Mouse (Mus musculus): ENCODE data around the gene Papln. TPM values are rescaled to one million over a fixed set of nuclear protein-coding genes. Genes with fewer than 3 reads are reported as not detected.

The Papln gene
- polyA plus RNA-seq, 1 experiment from 2014 or later = 0.44 TPM

GRCm38 (mm10) chr12:83736236-83736635 is 27.2 kb upstream of the Papln start:
- Histone ChIP-seq H3K27me3 (ENCODE audit: control insufficient read depth, insufficient read depth, low read length) (no peaks in the 10 kb centered on the region), H3K27ac (no peak overlapping the region), H3K4me2 (replicated peaks) (no peak overlapping the region), H3K9ac (no peak overlapping the region), H3K9me3 (ENCODE audit: control insufficient read depth, low read length) (no peaks in the 10 kb centered on the region), H3K4me3 (replicated peaks; ENCODE audit: low read length) (no peak overlapping the region), H3K36me3 (replicated peaks; ENCODE audit: control insufficient read depth, insufficient read depth) (peaks cover 63% of the 10 kb centered on the region), H3K4me1 (replicated peaks; ENCODE audit: control insufficient read depth, insufficient read depth, low read length) (no peaks in the 10 kb centered on the region)
- ATAC-seq (ENCODE audit: low FRiP score) (no peak), DNase-seq (ENCODE audit: low spot score) (no peak)
- 86% methylated on average over 8 of the region's 8 CpGs for WGBS

GRCm38 (mm10) chr12:83738651-83739050 is 24.8 kb upstream of the Papln start:
- peaks cover 39% of the 10 kb centered on the region for H3K36me3 ChIP-seq (replicated peaks; ENCODE audit: control insufficient read depth, insufficient read depth)
- H3K4me2 ChIP-seq (replicated peaks) = no peak overlapping the region
- ATAC-seq (ENCODE audit: low FRiP score) (no peak), DNase-seq (ENCODE audit: low spot score) (no peak)
- no peaks in the 10 kb centered on the region for H3K4me1 ChIP-seq (replicated peaks; ENCODE audit: control insufficient read depth, insufficient read depth, low read length)
- H3K27me3 ChIP-seq (ENCODE audit: control insufficient read depth, insufficient read depth, low read length) = no peaks in the 10 kb centered on the region
- no peaks in the 10 kb centered on the region for H3K9me3 ChIP-seq (ENCODE audit: control insufficient read depth, low read length)
- no peak overlapping the region for H3K9ac ChIP-seq
- H3K4me3 ChIP-seq (replicated peaks; ENCODE audit: low read length) = no peak overlapping the region
- 100% methylated on average over 1 of the region's 1 CpGs for WGBS
- H3K27ac ChIP-seq = no peak overlapping the region

GRCm38 (mm10) chr12:83741722-83742121 is 21.7 kb upstream of the Papln start:
- WGBS = 76% methylated on average over 5 of the region's 5 CpGs
- DNase-seq (ENCODE audit: low spot score) (no peak), ATAC-seq (ENCODE audit: low FRiP score) (no peak)
- peaks cover 4% of the 10 kb centered on the region; the same call in 1 of the 2 replicates for H3K4me1 ChIP-seq (replicated peaks; ENCODE audit: control insufficient read depth, insufficient read depth, low read length)
- no peak overlapping the region for H3K4me3 ChIP-seq (replicated peaks; ENCODE audit: low read length)
- no peaks in the 10 kb centered on the region for H3K9me3 ChIP-seq (ENCODE audit: control insufficient read depth, low read length)
- H3K9ac ChIP-seq = no peak overlapping the region
- no peak overlapping the region for H3K27ac ChIP-seq
- no peaks in the 10 kb centered on the region for H3K27me3 ChIP-seq (ENCODE audit: control insufficient read depth, insufficient read depth, low read length)
- H3K36me3 ChIP-seq (replicated peaks; ENCODE audit: control insufficient read depth, insufficient read depth) = peaks cover 9% of the 10 kb centered on the region; the same call in 1 of the 2 replicates
- no peak overlapping the region for H3K4me2 ChIP-seq (replicated peaks)

GRCm38 (mm10) chr12:83742834-83743233 is 20.6 kb upstream of the Papln start:
- Histone ChIP-seq H3K4me2 (replicated peaks) (no peak overlapping the region), H3K36me3 (replicated peaks; ENCODE audit: control insufficient read depth, insufficient read depth) (peaks cover 6% of the 10 kb centered on the region; the same call in 1 of the 2 replicates), H3K4me3 (replicated peaks; ENCODE audit: low read length) (no peak overlapping the region), H3K27me3 (ENCODE audit: control insufficient read depth, insufficient read depth, low read length) (no peaks in the 10 kb centered on the region), H3K9ac (no peak overlapping the region), H3K9me3 (ENCODE audit: control insufficient read depth, low read length) (no peaks in the 10 kb centered on the region), H3K4me1 (replicated peaks; ENCODE audit: control insufficient read depth, insufficient read depth, low read length) (peaks cover 4% of the 10 kb centered on the region; the same call in 1 of the 2 replicates), H3K27ac (no peak overlapping the region)
- DNase-seq (ENCODE audit: low spot score) (no peak), ATAC-seq (ENCODE audit: low FRiP score) (no peak)
- 86% methylated on average over 4 of the region's 4 CpGs for WGBS

- no peak for ATAC-seq (ENCODE audit: low FRiP score)
- WGBS = 92% methylated on average over 3 of the region's 3 CpGs
Measured at GRCm38 (mm10) chr12:83743712-83744111, 19.7 kb upstream of the Papln start.

GRCm38 (mm10) chr12:83749186-83749585 is 14.2 kb upstream of the Papln start:
- Histone ChIP-seq H3K9ac (no peak overlapping the region), H3K4me3 (replicated peaks; ENCODE audit: low read length) (no peak overlapping the region), H3K4me1 (replicated peaks; ENCODE audit: control insufficient read depth, insufficient read depth, low read length) (peaks cover 4% of the 10 kb centered on the region; the same call in 1 of the 2 replicates), H3K27me3 (ENCODE audit: control insufficient read depth, insufficient read depth, low read length) (no peaks in the 10 kb centered on the region), H3K4me2 (replicated peaks) (no peak overlapping the region), H3K36me3 (replicated peaks; ENCODE audit: control insufficient read depth, insufficient read depth) (no peaks in the 10 kb centered on the region), H3K27ac (no peak overlapping the region), H3K9me3 (ENCODE audit: control insufficient read depth, low read length) (no peaks in the 10 kb centered on the region)
- no peak for ATAC-seq (ENCODE audit: low FRiP score)
- WGBS = 55% methylated on average over 1 of the region's 1 CpGs
- DNase-seq (ENCODE audit: low spot score) = no peak

More at GRCm38 (mm10) chr12:83743712-83744111, 19.7 kb upstream of the Papln start:
- no peak overlapping the region for H3K4me2 ChIP-seq (replicated peaks)
- H3K4me3 ChIP-seq (replicated peaks; ENCODE audit: low read length) = no peak overlapping the region
- no peak overlapping the region for H3K27ac ChIP-seq
- H3K27me3 ChIP-seq (ENCODE audit: control insufficient read depth, insufficient read depth, low read length) = no peaks in the 10 kb centered on the region
- H3K9me3 ChIP-seq (ENCODE audit: control insufficient read depth, low read length) = no peaks in the 10 kb centered on the region
- peaks cover 4% of the 10 kb centered on the region; the same call in 1 of the 2 replicates for H3K4me1 ChIP-seq (replicated peaks; ENCODE audit: control insufficient read depth, insufficient read depth, low read length)
- no peak for DNase-seq (ENCODE audit: low spot score)
- peaks cover 6% of the 10 kb centered on the region; the same call in 1 of the 2 replicates for H3K36me3 ChIP-seq (replicated peaks; ENCODE audit: control insufficient read depth, insufficient read depth)
- no peak overlapping the region for H3K9ac ChIP-seq

- DNase-seq (ENCODE audit: low spot score) = no peak
- H3K9ac ChIP-seq = no peak overlapping the region
- H3K4me3 ChIP-seq (replicated peaks; ENCODE audit: low read length) = no peak overlapping the region
- no peak for ATAC-seq (ENCODE audit: low FRiP score)
- no peaks in the 10 kb centered on the region for H3K27me3 ChIP-seq (ENCODE audit: control insufficient read depth, insufficient read depth, low read length)
- no peak overlapping the region for H3K27ac ChIP-seq
- H3K9me3 ChIP-seq (ENCODE audit: control insufficient read depth, low read length) = no peaks in the 10 kb centered on the region
- no peaks in the 10 kb centered on the region for H3K36me3 ChIP-seq (replicated peaks; ENCODE audit: control insufficient read depth, insufficient read depth)
- H3K4me2 ChIP-seq (replicated peaks) = no peak overlapping the region
- no peaks in the 10 kb centered on the region for H3K4me1 ChIP-seq (replicated peaks; ENCODE audit: control insufficient read depth, insufficient read depth, low read length)
- 54% methylated on average over 2 of the region's 2 CpGs for WGBS
Measured at GRCm38 (mm10) chr12:83752495-83752894, 10.9 kb upstream of the Papln start.

GRCm38 (mm10) chr12:83758735-83759134 is 4.7 kb upstream of the Papln start:
- no peak for ATAC-seq (ENCODE audit: low FRiP score)
- Histone ChIP-seq H3K9ac (no peak overlapping the region), H3K27ac (no peak overlapping the region), H3K4me2 (replicated peaks) (no peak overlapping the region), H3K9me3 (ENCODE audit: control insufficient read depth, low read length) (no peaks in the 10 kb centered on the region), H3K36me3 (replicated peaks; ENCODE audit: control insufficient read depth, insufficient read depth) (no peaks in the 10 kb centered on the region), H3K4me3 (replicated peaks; ENCODE audit: low read length) (no peak overlapping the region), H3K27me3 (ENCODE audit: control insufficient read depth, insufficient read depth, low read length) (peaks cover 4% of the 10 kb centered on the region; the same call in 1 of the 2 replicates), H3K4me1 (replicated peaks; ENCODE audit: control insufficient read depth, insufficient read depth, low read length) (peaks cover 6% of the 10 kb centered on the region)
- 65% methylated on average over 10 of the region's 10 CpGs for WGBS
- DNase-seq (ENCODE audit: low spot score) = no peak

GRCm38 (mm10) chr12:83760201-83760600 is 3.2 kb upstream of the Papln start:
- ATAC-seq (ENCODE audit: low FRiP score) = no peak

GRCm38 (mm10) chr12:83762706-83763105 is 728 bp upstream of the Papln start:
- H3K27me3 ChIP-seq (ENCODE audit: control insufficient read depth, insufficient read depth, low read length) = peaks cover 8% of the 10 kb centered on the region; the same call in 1 of the 2 replicates
- no peaks in the 10 kb centered on the region for H3K9me3 ChIP-seq (ENCODE audit: control insufficient read depth, low read length)
- 23% methylated on average over 4 of the region's 4 CpGs for WGBS
- H3K36me3 ChIP-seq (replicated peaks; ENCODE audit: control insufficient read depth, insufficient read depth) = no peaks in the 10 kb centered on the region
- ATAC-seq (ENCODE audit: low FRiP score) = no peak
- H3K9ac ChIP-seq = no peak overlapping the region
- H3K27ac ChIP-seq = no peak overlapping the region
- H3K4me3 ChIP-seq (replicated peaks; ENCODE audit: low read length) = no peak overlapping the region
- peaks cover 13% of the 10 kb centered on the region for H3K4me1 ChIP-seq (replicated peaks; ENCODE audit: control insufficient read depth, insufficient read depth, low read length)
- DNase-seq (ENCODE audit: low spot score) = no peak
- H3K4me2 ChIP-seq (replicated peaks) = no peak overlapping the region

More at GRCm38 (mm10) chr12:83760201-83760600, 3.2 kb upstream of the Papln start:
- Histone ChIP-seq H3K27me3 (ENCODE audit: control insufficient read depth, insufficient read depth, low read length) (peaks cover 8% of the 10 kb centered on the region; the same call in 1 of the 2 replicates), H3K4me1 (replicated peaks; ENCODE audit: control insufficient read depth, insufficient read depth, low read length) (peaks cover 13% of the 10 kb centered on the region), H3K4me3 (replicated peaks; ENCODE audit: low read length) (no peak overlapping the region), H3K9ac (no peak overlapping the region), H3K4me2 (replicated peaks) (no peak overlapping the region), H3K9me3 (ENCODE audit: control insufficient read depth, low read length) (no peaks in the 10 kb centered on the region), H3K27ac (no peak overlapping the region), H3K36me3 (replicated peaks; ENCODE audit: control insufficient read depth, insufficient read depth) (no peaks in the 10 kb centered on the region)
- DNase-seq (ENCODE audit: low spot score) = no peak
- WGBS = 86% methylated on average over 2 of the region's 2 CpGs
